ENCODE assay signal across 1 mouse cellular context in the genomic region with DNA sequence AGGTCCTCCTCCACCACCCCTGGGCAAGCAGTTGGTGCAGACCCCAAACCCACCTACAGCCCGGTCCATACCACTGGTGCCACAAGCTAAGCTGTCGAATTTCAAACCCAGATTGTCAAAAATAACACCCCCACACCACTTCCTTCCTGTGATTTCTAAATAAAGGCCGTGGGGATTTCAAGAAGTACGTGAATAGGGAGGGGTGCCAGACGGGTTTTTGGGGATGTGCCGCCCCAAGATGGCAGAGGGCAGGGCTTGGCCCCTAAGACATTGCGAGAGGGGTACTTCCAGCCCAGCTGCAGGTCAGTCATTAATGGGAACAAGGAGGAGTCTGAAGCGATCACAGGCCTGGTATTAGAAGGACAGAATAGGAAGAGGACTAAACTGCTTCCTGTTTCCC.
TF ChIP-seq lines count a peak whose summit lies in the region.

No protein-coding gene starts in this region.

TF ChIP-seq in CH12.LX, 34 proteins besides CTCF, POLR2A, EP300 and RAD21 (continued from another document):
- TF ChIP-seq KAT2A (IDR thresholded peaks at IDR 0.05; ENCODE audit: insufficient replicate concordance, low read length) (no peak), ELF1 (IDR thresholded peaks at IDR 0.05; ENCODE audit: low read depth, low read length) (no peak; the same call in 1 of the 2 replicates), MAFK (IDR thresholded peaks at IDR 0.05; ENCODE audit: insufficient replicate concordance, low read length) (no peak), GABPA (IDR thresholded peaks at IDR 0.05; ENCODE audit: insufficient replicate concordance, low read depth, low read length) (no peak), CHD2 (IDR thresholded peaks at IDR 0.05; ENCODE audit: low read length) (0 out of 2 replicates have a peak, but pooled peaks have one; percentile 29), MAX (IDR thresholded peaks at IDR 0.05; ENCODE audit: low read length) (no peak), MXI1 (IDR thresholded peaks at IDR 0.05; ENCODE audit: low read depth, low read length) (no peak), TBP (conservative IDR thresholded peaks at IDR 0.05; ENCODE audit: low read depth, low read length) (no peak), TCF12 (IDR thresholded peaks at IDR 0.05; ENCODE audit: low read depth, low read length) (peak; percentile 45; the same call in 1 of the 2 replicates)
TF ChIP-seq in CH12.LX: peak in this region for 10.
